Mouse (Mus musculus): Measurements from ENCODE around the gene Tub.

DNA sequence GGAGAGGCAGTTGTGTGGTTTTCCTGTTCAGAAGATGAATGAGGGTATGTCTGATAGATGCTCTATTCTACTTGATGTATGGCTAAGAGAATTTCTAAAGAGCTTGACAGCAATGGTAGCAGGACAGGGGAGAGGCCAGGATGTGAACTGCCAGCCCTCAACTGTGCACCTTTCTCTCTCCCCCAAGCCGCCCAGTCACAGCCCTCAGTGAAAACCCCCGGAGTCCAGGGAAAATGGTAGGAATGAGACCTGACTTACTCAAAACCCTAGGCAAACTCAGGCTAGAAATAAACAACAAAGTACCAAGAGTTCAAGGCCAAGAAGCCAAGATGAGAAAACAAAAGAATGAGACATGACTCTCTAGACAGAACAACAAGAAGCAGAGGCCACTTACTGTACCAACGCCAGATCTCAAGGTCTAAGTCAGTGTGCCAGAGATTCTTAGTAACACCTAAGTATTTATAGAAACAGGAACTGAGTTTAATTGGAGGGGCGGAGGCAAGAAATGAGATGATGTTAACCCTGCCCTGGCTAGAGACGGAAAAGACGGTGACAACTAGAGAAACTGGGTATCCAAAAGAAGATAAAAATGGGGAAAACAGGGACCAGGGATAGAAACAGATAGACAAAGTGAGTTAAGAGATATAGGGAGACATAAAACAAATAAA is 20.3 kb upstream of the Tub start, which contains the start of gene Nlrp10:
- TF ChIP-seq CTCF (IDR thresholded peaks at IDR 0.05; ENCODE audit: extremely low read depth, insufficient read length, insufficient replicate concordance, low read depth, low read length) (no peak), POLR2A (IDR thresholded peaks at IDR 0.05; ENCODE audit: low read depth, low read length) (no peak)

Measured in small intestine, adult 2 months (tissue).